Mouse (Mus musculus) spleen, adult 2 months (tissue): ENCODE measurements at regions not wholly inside any gene's neighbourhood (a gene's known extent, or its start where the extent isn't known, plus 50 kb on each side); places are given as distances from the start of the nearest gene placed in this dataset.

Source experiments
- DNase-seq, 2 experiments: peaks; one replicate each; pipeline versions ENCODE4 v3.0.0 to v3.0.0-alpha.2; 2012 to 2021; ENCODE audit warnings: low spot score in 2 of 2, low read depth in 1 of 2
- H3K27ac ChIP-seq: fragments of 200-500 bp; 2 replicates; pipeline ENCODE4 v1.5.1; 2012; ENCODE audit warnings: low read length, inconsistent platforms; ENCODE audit not compliant: insufficient read depth
- H3K27me3 ChIP-seq: fragments of 200-500 bp; 2 replicates; pipeline ENCODE4 v1.6.1; 2012; ENCODE audit warnings: mild to moderate bottlenecking, moderate library complexity, low read length, inconsistent platforms; ENCODE audit not compliant: control insufficient read depth, insufficient read depth
- H3K36me3 ChIP-seq: fragments of 200-500 bp; 2 replicates; pipeline ENCODE4 v1.6.1; 2012; ENCODE audit warnings: mild to moderate bottlenecking, low read length, inconsistent platforms; ENCODE audit not compliant: control insufficient read depth, insufficient read depth
- H3K4me1 ChIP-seq: fragments of 200-500 bp; 2 replicates; pipeline ENCODE4 v1.6.1; 2011; ENCODE audit warnings: inconsistent platforms; ENCODE audit not compliant: control insufficient read depth, insufficient read depth, insufficient read length
- H3K4me3 ChIP-seq: fragments of 200-500 bp; 2 replicates; pipeline ENCODE4 v1.5.1; 2011; ENCODE audit warnings: mild to moderate bottlenecking, inconsistent platforms; ENCODE audit not compliant: insufficient read depth, insufficient read length; ENCODE audit errors: extremely low read depth
- CTCF ChIP-seq: fragments of 200-500 bp; IDR thresholded peaks from 2 replicates; pipeline ENCODE4 v1.5.1; 2011; ENCODE audit warnings: mild to moderate bottlenecking, inconsistent platforms; ENCODE audit not compliant: insufficient read depth, insufficient read length, insufficient replicate concordance; ENCODE audit errors: extremely low read depth
- POLR2A ChIP-seq: fragments of 200-500 bp; IDR thresholded peaks from 2 replicates; pipeline ENCODE4 v1.6.1; 2011; ENCODE audit warnings: low read depth, low read length, inconsistent platforms
- WGBS: fragments of 180-500 bp; shearing (Covaris S2); methylation state at CpG from one replicate; pipeline ENCODE4 v1.1.7; 2018; 5-methylcytosine and 5-hydroxymethylcytosine counted together

- no peaks in the 10 kb centered on the region for H3K27me3 ChIP-seq
- H3K36me3 ChIP-seq = no peaks in the 10 kb centered on the region
- no peak overlapping the region for H3K27ac ChIP-seq
- no peak for DNase-seq
- 87% methylated on average over 10 of the region's 10 CpGs for WGBS
- H3K4me1 ChIP-seq = no peaks in the 10 kb centered on the region
- TF ChIP-seq CTCF (no peak), POLR2A (no peak)
- no peak overlapping the region for H3K4me3 ChIP-seq
These were observed 331.2 kb downstream of the Gm45692 start for GRCm38 (mm10) chr8:26450543-26450942.

- Histone ChIP-seq H3K4me1 (no peaks in the 10 kb centered on the region), H3K27me3 (no peaks in the 10 kb centered on the region), H3K36me3 (no peaks in the 10 kb centered on the region), H3K27ac (no peak overlapping the region), H3K4me3 (no peak overlapping the region)
- WGBS = 82% methylated on average over 5 of the region's 5 CpGs
- no peak for DNase-seq
- TF ChIP-seq CTCF (no peak), POLR2A (no peak)
These were observed 333.7 kb downstream of the Gm45692 start for GRCm38 (mm10) chr8:26452976-26453573.

GRCm38 (mm10) chr8:26465346-26465745, 346.0 kb downstream of the Gm45692 start:
- WGBS = 64% methylated on average over 2 of the region's 2 CpGs
- no peaks in the 10 kb centered on the region for H3K27me3 ChIP-seq

GRCm38 (mm10) chr8:26468441-26468840, 349.1 kb downstream of the Gm45692 start:
- H3K27ac ChIP-seq = no peak overlapping the region
- 80% methylated on average over 2 of the region's 2 CpGs for WGBS

More at GRCm38 (mm10) chr8:26465346-26465745, 346.0 kb downstream of the Gm45692 start:
- H3K36me3 ChIP-seq = no peaks in the 10 kb centered on the region
- TF ChIP-seq CTCF (no peak), POLR2A (no peak)
- no peak overlapping the region for H3K27ac ChIP-seq
- no peak for DNase-seq
- no peak overlapping the region for H3K4me3 ChIP-seq
- H3K4me1 ChIP-seq = no peaks in the 10 kb centered on the region

GRCm38 (mm10) chr8:26469705-26470104, 350.4 kb downstream of the Gm45692 start:
- no peak for DNase-seq
- H3K4me1 ChIP-seq = no peaks in the 10 kb centered on the region
- no peak overlapping the region for H3K27ac ChIP-seq
- WGBS = 53% methylated on average over 6 of the region's 6 CpGs
- no peak overlapping the region for H3K4me3 ChIP-seq
- TF ChIP-seq CTCF = no peak
- TF ChIP-seq POLR2A = no peak
- no peaks in the 10 kb centered on the region for H3K27me3 ChIP-seq
- no peaks in the 10 kb centered on the region for H3K36me3 ChIP-seq

More at GRCm38 (mm10) chr8:26468441-26468840, 349.1 kb downstream of the Gm45692 start:
- Histone ChIP-seq H3K27me3 (no peaks in the 10 kb centered on the region), H3K36me3 (no peaks in the 10 kb centered on the region), H3K4me3 (no peak overlapping the region), H3K4me1 (no peaks in the 10 kb centered on the region)
- DNase-seq = no peak
- no peak for TF ChIP-seq CTCF
- TF ChIP-seq POLR2A = no peak

- WGBS = 87% methylated on average over 12 of the region's 12 CpGs
- Histone ChIP-seq H3K4me3 (no peak overlapping the region), H3K36me3 (no peaks in the 10 kb centered on the region), H3K27ac (no peak overlapping the region), H3K4me1 (no peaks in the 10 kb centered on the region), H3K27me3 (no peaks in the 10 kb centered on the region)
- no peak for TF ChIP-seq POLR2A
- no peak for TF ChIP-seq CTCF
- DNase-seq = no peak
These were observed 352.6 kb downstream of the Gm45692 start for GRCm38 (mm10) chr8:26471811-26472550.

GRCm38 (mm10) chr8:26484749-26485148, 365.4 kb downstream of the Gm45692 start:
- no peaks in the 10 kb centered on the region for H3K4me1 ChIP-seq
- no peak overlapping the region for H3K4me3 ChIP-seq
- no peaks in the 10 kb centered on the region for H3K27me3 ChIP-seq
- WGBS = 88% methylated on average over 5 of the region's 5 CpGs
- H3K36me3 ChIP-seq = no peaks in the 10 kb centered on the region
- no peak for DNase-seq
- TF ChIP-seq POLR2A (no peak), CTCF (no peak)
- H3K27ac ChIP-seq = no peak overlapping the region
